Mouse (Mus musculus) lung, embryonic 16.5 days (tissue): ENCODE measurements at regions not wholly inside any gene's neighbourhood (a gene's known extent, or its start where the extent isn't known, plus 50 kb on each side); places are given as distances from the start of the nearest gene placed in this dataset.

Experiments used
- ATAC-seq: fragments of 200-750 bp; cut with Nextera tagmentation; 2 replicates; pipeline ENCODE4 v1.8.0; 2017; ENCODE audit warnings: low read depth, mild to moderate bottlenecking, moderate library complexity
- H3K27ac ChIP-seq: fragments of 300-500 bp; sonication (generic); 2 replicates; pipeline ENCODE4 v1.5.1; 2014; ENCODE audit warnings: mild to moderate bottlenecking, control low read depth, low read length
- H3K27me3 ChIP-seq: fragments of 300-500 bp; sonication (generic); 2 replicates; pipeline ENCODE4 v1.6.1; 2014; ENCODE audit warnings: low read depth, low read length, mixed read lengths; ENCODE audit not compliant: control insufficient read depth, insufficient read depth
- H3K36me3 ChIP-seq: fragments of 300-500 bp; sonication (generic); 2 replicates; pipeline ENCODE4 v1.6.1; 2014; ENCODE audit warnings: low read length; ENCODE audit not compliant: control insufficient read depth, insufficient read depth
- H3K4me1 ChIP-seq: fragments of 300-500 bp; sonication (generic); replicated peaks from 2 replicates; pipeline ENCODE4 v1.6.1; 2014; ENCODE audit warnings: low read length, mixed read lengths; ENCODE audit not compliant: control insufficient read depth, insufficient read depth
- H3K4me2 ChIP-seq: fragments of 300-500 bp; sonication (generic); 2 replicates; pipeline ENCODE4 v1.6.1; 2014; ENCODE audit warnings: low read depth, low read length, control low read depth
- H3K4me3 ChIP-seq: fragments of 300-500 bp; sonication (generic); 2 replicates; pipeline ENCODE4 v1.5.1; 2014; ENCODE audit warnings: mild to moderate bottlenecking, low read length, control low read depth
- H3K9ac ChIP-seq: fragments of 300-500 bp; sonication (generic); 2 replicates; pipeline ENCODE4 v1.6.1; 2014; ENCODE audit warnings: low read length, control low read depth
- H3K9me3 ChIP-seq: fragments of 300-500 bp; sonication (generic); 2 replicates; pipeline ENCODE4 v1.6.1; 2016; ENCODE audit warnings: low read length; ENCODE audit not compliant: control insufficient read depth
- WGBS: fragments of 180-500 bp; shearing (Covaris S2); extraction: QIAGEN DNeasy Blood & Tissue Kit; methylation state at CpG from one replicate; pipeline ENCODE4 v1.1.7; 2014; 5-methylcytosine and 5-hydroxymethylcytosine counted together

- no peaks in the 10 kb centered on the region for H3K36me3 ChIP-seq
- H3K27me3 ChIP-seq, result no peaks in the 10 kb centered on the region
- ATAC-seq, result no peak
- no peaks in the 10 kb centered on the region for H3K9me3 ChIP-seq
- peaks cover 1% of the 10 kb centered on the region for H3K4me1 ChIP-seq
- 30% methylated on average over 2 of the region's 2 CpGs for WGBS
- H3K27ac ChIP-seq, result no peak overlapping the region
- H3K4me2 ChIP-seq, result no peak overlapping the region
- H3K4me3 ChIP-seq, result no peak overlapping the region
- H3K9ac ChIP-seq, result no peak overlapping the region
These were observed 105.6 kb upstream of the Auts2 start for GRCm38 (mm10) chr5:132648751-132649150.

DNA sequence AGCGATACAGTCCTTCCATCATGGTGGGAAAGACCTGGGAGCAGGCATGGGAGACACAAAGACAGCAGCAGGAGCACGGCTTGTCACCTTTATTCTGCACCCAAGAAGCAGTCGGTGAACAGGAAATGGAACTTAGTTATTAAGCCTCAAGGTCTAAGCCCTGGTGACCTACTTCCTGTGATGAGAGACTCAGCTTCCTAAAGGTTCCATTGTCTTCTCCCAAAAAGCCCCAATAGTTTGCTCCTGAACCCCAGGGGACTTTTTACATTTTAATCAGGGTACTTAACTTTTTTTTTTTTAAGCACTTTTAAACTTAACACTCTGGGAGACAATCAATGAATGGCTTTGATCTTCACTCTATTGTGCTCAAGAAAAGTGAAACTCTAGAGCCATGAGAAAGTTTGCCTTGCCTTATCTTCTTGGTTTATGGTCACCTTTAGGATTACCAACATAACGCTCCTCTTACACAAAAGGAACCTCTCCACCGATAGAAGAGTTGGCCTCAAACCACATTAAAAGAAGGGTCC is 101.6 kb upstream of the Auts2 start:
- Histone ChIP-seq H3K27ac (no peak overlapping the region), H3K4me2 (no peak overlapping the region), H3K36me3 (no peaks in the 10 kb centered on the region), H3K9ac (no peak overlapping the region), H3K4me3 (no peak overlapping the region), H3K27me3 (no peaks in the 10 kb centered on the region), H3K9me3 (no peaks in the 10 kb centered on the region), H3K4me1 (no peaks in the 10 kb centered on the region)
- 73% methylated on average over 5 of the region's 5 CpGs for WGBS
- ATAC-seq, result no peak

GRCm38 (mm10) chr5:132643270-132643669 is 100.1 kb upstream of the Auts2 start:
- no peaks in the 10 kb centered on the region for H3K4me1 ChIP-seq

DNA sequence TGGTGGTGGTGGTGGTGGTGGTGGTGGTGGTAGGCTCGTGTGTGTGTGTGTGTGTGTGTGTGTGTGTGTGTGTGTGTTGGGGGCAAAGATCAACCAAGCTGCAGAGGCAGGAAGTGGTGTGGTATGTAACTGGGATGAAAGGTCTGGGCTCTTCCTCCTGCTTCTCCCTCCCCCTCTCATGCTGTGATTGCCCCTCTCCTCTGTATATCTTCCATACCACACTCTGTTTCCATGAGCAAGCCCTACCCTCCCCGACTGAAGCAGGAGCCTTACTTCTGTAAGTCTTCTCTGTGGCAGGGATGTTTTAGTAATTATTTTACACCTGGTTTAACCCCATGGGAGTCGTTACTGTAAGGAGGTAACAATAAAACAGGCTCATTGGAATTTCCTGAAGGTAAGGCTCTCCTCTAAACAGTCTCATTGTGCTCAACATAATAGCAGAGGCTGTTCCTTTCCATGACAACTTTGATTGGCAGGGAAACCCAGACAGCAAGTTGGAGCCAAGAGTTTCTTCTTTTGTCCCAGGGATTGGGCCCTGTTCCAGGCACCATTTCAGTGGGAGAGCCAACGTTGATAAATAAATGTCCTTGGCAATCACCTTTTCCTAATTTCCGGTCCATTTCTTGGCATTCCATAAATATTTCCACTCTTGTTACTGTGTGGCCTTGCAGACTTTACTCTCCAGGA is 90.2 kb upstream of the Auts2 start:
- no peaks in the 10 kb centered on the region for H3K27me3 ChIP-seq
- no peaks in the 10 kb centered on the region for H3K36me3 ChIP-seq
- no peak overlapping the region for H3K4me2 ChIP-seq
- H3K4me1 ChIP-seq, result no peaks in the 10 kb centered on the region
- H3K4me3 ChIP-seq, result no peak overlapping the region
- H3K27ac ChIP-seq, result no peak overlapping the region
- H3K9ac ChIP-seq, result no peak overlapping the region
- no peaks in the 10 kb centered on the region for H3K9me3 ChIP-seq
- ATAC-seq, result peak; percentile 51; the same call in 1 of the 2 replicates
- WGBS, result 33% methylated on average over 5 of the region's 5 CpGs

More at GRCm38 (mm10) chr5:132643270-132643669, 100.1 kb upstream of the Auts2 start:
- Histone ChIP-seq H3K4me2 (no peak overlapping the region), H3K9ac (no peak overlapping the region), H3K4me3 (no peak overlapping the region), H3K27ac (no peak overlapping the region), H3K27me3 (no peaks in the 10 kb centered on the region), H3K36me3 (no peaks in the 10 kb centered on the region), H3K9me3 (no peaks in the 10 kb centered on the region)
- WGBS, result 68% methylated on average over 3 of the region's 3 CpGs
- ATAC-seq, result no peak

- Histone ChIP-seq H3K27me3 (no peaks in the 10 kb centered on the region), H3K4me3 (no peak overlapping the region), H3K36me3 (no peaks in the 10 kb centered on the region), H3K27ac (no peak overlapping the region), H3K9ac (no peak overlapping the region), H3K4me1 (no peaks in the 10 kb centered on the region), H3K4me2 (no peak overlapping the region), H3K9me3 (0 out of 2 replicates have a peak, but pooled peaks cover under 1% of the 10 kb centered on the region)
- 55% methylated on average over 7 of the region's 7 CpGs for WGBS
- no peak for ATAC-seq
These were observed 78.6 kb upstream of the Auts2 start for GRCm38 (mm10) chr5:132621751-132622150.

DNA sequence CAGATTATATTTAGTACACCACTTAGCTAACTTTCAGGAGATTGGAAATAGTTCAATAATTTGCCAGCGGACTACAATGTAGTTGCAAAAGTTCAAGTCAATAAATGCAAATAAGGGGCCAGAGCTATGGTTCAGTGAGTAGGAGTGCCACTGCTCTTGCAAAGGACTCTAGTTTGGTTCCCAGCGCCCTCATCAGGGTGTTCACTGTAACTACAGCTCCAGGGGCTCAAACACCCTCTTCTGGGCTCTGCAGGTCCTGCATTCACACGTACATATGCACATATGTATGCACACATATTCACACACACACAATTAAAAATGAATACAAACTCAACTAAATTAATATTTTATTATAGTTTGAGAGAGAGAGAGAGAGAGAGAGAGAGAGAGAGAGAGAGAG is 74.1 kb upstream of the Auts2 start:
- Histone ChIP-seq H3K36me3 (no peaks in the 10 kb centered on the region), H3K27me3 (no peaks in the 10 kb centered on the region)
- 68% methylated on average over 3 of the region's 3 CpGs for WGBS

GRCm38 (mm10) chr5:132609251-132609650 is 66.1 kb upstream of the Auts2 start:
- Histone ChIP-seq H3K4me1 (peaks cover 6% of the 10 kb centered on the region; the same call in 1 of the 2 replicates), H3K4me3 (no peak overlapping the region), H3K9me3 (no peaks in the 10 kb centered on the region), H3K4me2 (no peak overlapping the region), H3K27ac (no peak overlapping the region), H3K9ac (no peak overlapping the region), H3K27me3 (no peaks in the 10 kb centered on the region), H3K36me3 (no peaks in the 10 kb centered on the region)
- WGBS, result 39% methylated on average over 4 of the region's 4 CpGs
- no peak for ATAC-seq

More for the DNA sequence above, 74.1 kb upstream of the Auts2 start:
- no peak overlapping the region for H3K4me2 ChIP-seq
- H3K4me3 ChIP-seq, result no peak overlapping the region
- H3K9me3 ChIP-seq, result 0 out of 2 replicates have a peak, but pooled peaks cover 3% of the 10 kb centered on the region
- no peak overlapping the region for H3K9ac ChIP-seq
- no peak for ATAC-seq
- H3K4me1 ChIP-seq, result no peaks in the 10 kb centered on the region
- no peak overlapping the region for H3K27ac ChIP-seq

DNA sequence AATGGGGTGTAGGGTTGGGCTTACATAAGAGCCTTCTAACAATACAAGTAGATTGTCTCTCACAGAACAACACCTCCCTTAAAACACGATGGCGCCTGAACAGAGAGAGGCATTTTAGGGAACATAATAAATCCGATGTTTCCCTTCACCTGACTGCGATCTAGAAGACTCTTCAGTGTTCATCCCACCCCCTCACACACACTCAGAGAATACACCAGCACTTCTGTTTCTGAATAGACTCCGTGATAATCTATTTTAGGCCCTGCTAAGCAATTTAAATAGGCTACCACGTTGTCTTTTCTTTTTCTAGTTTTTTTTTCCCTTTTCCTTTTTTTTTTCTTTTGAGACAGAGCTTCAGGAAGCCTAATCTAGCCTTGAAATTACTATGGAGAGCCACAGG is 63.1 kb upstream of the Auts2 start:
- Histone ChIP-seq H3K4me2 (no peak overlapping the region), H3K27me3 (no peaks in the 10 kb centered on the region), H3K27ac (no peak overlapping the region), H3K4me1 (peaks cover 6% of the 10 kb centered on the region; the same call in 1 of the 2 replicates), H3K36me3 (no peaks in the 10 kb centered on the region), H3K4me3 (no peak overlapping the region), H3K9me3 (no peaks in the 10 kb centered on the region), H3K9ac (no peak overlapping the region)
- ATAC-seq, result no peak
- 67% methylated on average over 6 of the region's 6 CpGs for WGBS

- ATAC-seq, result no peak
- H3K4me3 ChIP-seq, result no peak overlapping the region
- no peak overlapping the region for H3K9ac ChIP-seq
- H3K4me2 ChIP-seq, result no peak overlapping the region
- no peaks in the 10 kb centered on the region for H3K27me3 ChIP-seq
- H3K4me1 ChIP-seq, result 0 out of 2 replicates have a peak, but pooled peaks cover 3% of the 10 kb centered on the region
- H3K36me3 ChIP-seq, result no peaks in the 10 kb centered on the region
- 49% methylated on average over 6 of the region's 6 CpGs for WGBS
- no peak overlapping the region for H3K27ac ChIP-seq
- no peaks in the 10 kb centered on the region for H3K9me3 ChIP-seq
These were observed 51.7 kb upstream of the Auts2 start for GRCm38 (mm10) chr5:132594796-132595195.
